Mouse (Mus musculus) embryonic fibroblast, embryonic 13.5 days (primary cell): ENCODE measurements around the gene Slc25a36.

ENCODE experiments used
- CTCF ChIP-seq: IDR thresholded peaks from 2 replicates; pipeline ENCODE4 v1.5.1; 2011; ENCODE audit warnings: mild to moderate bottlenecking, control low read depth, low read length, moderate library complexity, borderline replicate concordance; ENCODE audit not compliant: insufficient read depth
- POLR2A ChIP-seq: IDR thresholded peaks from 2 replicates; pipeline ENCODE4 v1.6.1; 2011; ENCODE audit warnings: low read depth, mild to moderate bottlenecking, control low read depth, low read length, moderate library complexity

DNA sequence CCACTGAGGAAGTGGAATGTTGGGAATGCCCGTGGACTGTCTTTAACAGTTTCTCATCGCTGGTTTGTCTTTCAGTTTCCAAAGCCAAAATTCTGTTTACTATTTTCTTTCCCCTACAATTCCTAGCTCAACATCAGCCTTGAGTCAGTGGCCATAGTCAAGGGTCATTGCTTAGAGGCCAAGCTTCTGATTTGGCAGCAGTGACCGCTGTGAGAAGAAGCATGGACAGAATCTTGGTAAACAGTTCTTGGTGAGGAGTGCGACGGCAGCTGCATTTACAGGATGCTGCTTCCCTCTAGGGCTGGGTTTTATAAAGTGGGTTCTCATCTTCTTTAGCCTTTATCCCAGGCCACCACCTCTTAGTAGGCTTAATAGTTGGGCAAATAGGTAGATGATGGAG is 19.0 kb upstream of the Slc25a36 start:
- TF ChIP-seq CTCF (no peak), POLR2A (no peak)
